ENCODE assay signal across 23 mouse cellular contexts in genomic region chr2:35563722-35564121, GRCm38 (mm10). TPM values are rescaled to one million over a fixed set of nuclear protein-coding genes. Genes with fewer than 3 reads are reported as not detected.
DNase-seq lines count a peak whose midpoint lies in the region; ATAC-seq lines count a peak whose summit lies in the region.
"Had no signal": no experiment of that assay in that cellular context is flagged by ENCODE, and none has a peak within 500 bp of the region (broad histone marks: within the 10 kb centered on the region; RNA-seq: fewer than 3 reads in every experiment).

No protein-coding gene starts in this region.

- H3K27ac ChIP-seq in heart, embryonic 12.5 days (ENCODE audit: poor library complexity, severe bottlenecking), result peak overlapping the region; percentile 95
- H3K27ac ChIP-seq: embryonic facial prominence, embryonic 12.5 days; hindbrain, embryonic 12.5 days had no signal

- no peaks in the 10 kb centered on the region for H3K36me3 ChIP-seq in heart, embryonic 12.5 days
- H3K36me3 ChIP-seq: embryonic facial prominence, embryonic 12.5 days; hindbrain, embryonic 12.5 days had no signal

- H3K9ac ChIP-seq in heart, embryonic 12.5 days, result peak overlapping the region; percentile 41; the same call in 1 of the 2 replicates
- H3K9ac ChIP-seq: embryonic facial prominence, embryonic 12.5 days; hindbrain, embryonic 12.5 days had no signal

- no peak overlapping the region for H3K4me2 ChIP-seq in heart, embryonic 12.5 days
- H3K4me2 ChIP-seq: embryonic facial prominence, embryonic 12.5 days; hindbrain, embryonic 12.5 days; liver, embryonic 11.5 days had no signal

- ATAC-seq in heart, embryonic 12.5 days (ENCODE audit: insufficient number of reproducible peaks, low FRiP score), result peak; percentile 67
- no peak for ATAC-seq in granulocyte monocyte progenitor cell, adult 5-6 weeks (replicated peaks; ENCODE audit: poor library complexity, severe bottlenecking)
- ATAC-seq: activated CD4-positive, CD25-positive, alpha-beta regulatory T cell, adult 4 months; forebrain, embryonic 14.5 days had no signal

- H3K27me3 ChIP-seq in heart, embryonic 12.5 days (replicated peaks), result no peaks in the 10 kb centered on the region
- H3K27me3 ChIP-seq: embryonic facial prominence, embryonic 12.5 days had no signal

- DNase-seq in adrenal gland, adult 2 months, result peak; percentile 21
- DNase-seq in adrenal gland, postnatal 10 days, result no peak
- DNase-seq in heart, adult 18-20 months, result peak; percentile 54 to 64
- DNase-seq in heart, postnatal 36 days, result no peak
- peak; percentile 36 for DNase-seq in heart, postnatal 4 days
- DNase-seq in cerebellum, adult 11-12 months, result no peak
- DNase-seq: adrenal gland, postnatal 25 days; cerebellum, adult 2 months; kidney, adult 18-20 months; kidney, postnatal 10 days; layer of hippocampus, postnatal 36 days; lung, adult 18-20 months; lung, postnatal 14 days; midbrain, embryonic 14.5 days; thymus, adult 2 months had no signal

- H3K4me3 ChIP-seq in heart, embryonic 12.5 days, result no peak overlapping the region
- H3K4me3 ChIP-seq: embryonic facial prominence, embryonic 12.5 days; hindbrain, embryonic 12.5 days; megakaryocyte, embryonic 14.5 days had no signal

- intact Hi-C loops in heart, postnatal 36 days (cut with DNase I), result no loop called here

- H3K9me3 ChIP-seq in heart, embryonic 12.5 days (replicated peaks), result no peaks in the 10 kb centered on the region
- H3K9me3 ChIP-seq: embryonic facial prominence, embryonic 12.5 days; hindbrain, embryonic 12.5 days; megakaryocyte, embryonic 14.5 days had no signal

- 31% methylated on average over 4 of the region's 4 CpGs for WGBS in heart, embryonic 12.5 days

- peaks cover 66% of the 10 kb centered on the region for H3K4me1 ChIP-seq in heart, embryonic 12.5 days (replicated peaks)

RNA-seq across cellular contexts. Expression of gene Dab2ip, which starts 5.7 kb away (rescaled TPM):
- total RNA-seq in adrenal gland, adult 2 months (2021), result 10 to 100 TPM; 69.4 to 82.3 TPM
- polyA plus RNA-seq in adrenal gland, adult 2 months (2012; rRNA removed), result 191 and 192 TPM in 2 replicates
- 10 to 100 TPM; 55.2 to 69.6 TPM for total RNA-seq in adrenal gland, postnatal 10 days (2021)
- total RNA-seq in heart, adult 18-20 months (2021), result 10 to 100 TPM; 42.4 to 44.1 TPM
- 10 to 100 TPM; 41.7 to 54.2 TPM for total RNA-seq in heart, postnatal 36 days (2021)
- 55.6 and 62.5 TPM in 2 replicates for polyA plus RNA-seq in heart, embryonic 12.5 days (2016; fragmentation: Nextera tagmentation; extraction: Ambion mirVana)
- 10 to 100 TPM; 54.6 to 55.2 TPM for total RNA-seq in heart, postnatal 4 days (2021)
- 3.6 and 8.0 TPM in 2 replicates for total RNA-seq in granulocyte monocyte progenitor cell, adult 5-6 weeks (2014; fragmentation: Nextera tagmentation)
- 3.0 and 3.9 TPM in 2 replicates for total RNA-seq in granulocyte monocyte progenitor cell, adult 5-6 weeks (2017)

Comparison
In these comparisons a context has a peak if more than half of its experiments do, and no peak if none do; other contexts are left out.
1. DNase-seq: peak in adrenal gland, adult 2 months (single experiment), heart, adult 18-20 months (2 of 2) and heart, postnatal 4 days (single experiment); none in adrenal gland, postnatal 10 days (single experiment), heart, postnatal 36 days (0 of 2) and cerebellum, adult 11-12 months (single experiment).
2. RNA of gene Dab2ip, which starts 5.7 kb away (total RNA-seq): 69.4 to 82.3 TPM in adrenal gland, adult 2 months, 55.2 to 69.6 TPM in adrenal gland, postnatal 10 days, 54.6 to 55.2 TPM in heart, postnatal 4 days, 41.7 to 54.2 TPM in heart, postnatal 36 days and 42.4 to 44.1 TPM in heart, adult 18-20 months; 3.0 to 8.0 TPM in granulocyte monocyte progenitor cell, adult 5-6 weeks; every median in the first group is over 4 times any median in the second.